Mouse (Mus musculus): ENCODE data around the gene Gucd1.
"Not testable (repeated sequence)": the region's sequence is repeated elsewhere in the genome, so short reads cannot be mapped to it uniquely, and the experiment has no call there.

Gene Gucd1

DNA sequence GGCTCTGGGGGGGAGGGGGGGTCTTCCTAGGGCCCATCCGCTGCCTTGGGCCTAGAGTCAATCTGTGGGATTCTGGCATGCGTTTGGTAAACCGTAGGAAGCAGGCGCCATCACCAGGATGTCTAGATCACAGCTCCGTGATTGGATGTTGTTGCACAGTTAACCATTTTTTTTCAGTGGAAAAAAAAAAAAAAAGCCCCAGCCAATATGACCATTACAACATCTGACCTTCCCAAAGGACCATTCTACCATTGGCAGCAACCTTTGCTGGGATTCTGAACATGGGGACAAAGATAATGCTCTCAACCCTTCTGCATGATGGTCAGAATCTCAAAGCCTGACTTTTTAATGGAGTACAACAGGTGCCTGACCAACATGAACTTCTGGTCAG is 87.6 kb downstream of the Gucd1 start:
- DNase-seq (ENCODE audit: low read depth): no peak

DNA sequence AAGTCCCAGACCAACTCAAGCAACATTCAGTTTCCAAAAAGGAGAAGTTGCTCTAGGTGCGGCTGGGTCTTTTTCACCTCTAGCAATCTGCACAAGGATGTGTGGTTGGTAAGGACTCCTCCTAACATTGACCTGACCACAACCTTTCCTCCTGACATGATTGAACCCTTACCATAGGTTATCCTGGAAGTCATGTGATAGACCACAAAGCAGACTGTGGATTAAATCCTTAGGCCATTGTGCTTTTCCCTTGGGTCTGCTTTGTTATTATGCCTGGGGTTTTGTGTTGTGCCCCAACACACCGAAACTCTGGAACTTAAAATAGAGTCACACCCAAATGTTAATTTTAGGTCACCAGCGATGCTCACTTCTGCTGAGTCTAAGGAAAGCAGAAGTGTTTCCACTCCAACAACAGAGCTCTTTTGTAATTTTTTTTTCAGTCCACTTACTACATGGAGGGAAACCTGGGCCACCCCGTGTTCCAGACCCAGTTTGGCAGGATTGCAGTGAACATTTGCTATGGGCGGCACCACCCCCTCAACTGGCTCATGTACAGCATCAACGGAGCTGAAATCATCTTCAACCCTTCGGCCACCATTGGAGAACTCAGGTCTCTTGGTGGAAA is 88.1 kb downstream of the Gucd1 start:
- peak; percentile 68 for DNase-seq (ENCODE audit: low read depth)

DNA sequence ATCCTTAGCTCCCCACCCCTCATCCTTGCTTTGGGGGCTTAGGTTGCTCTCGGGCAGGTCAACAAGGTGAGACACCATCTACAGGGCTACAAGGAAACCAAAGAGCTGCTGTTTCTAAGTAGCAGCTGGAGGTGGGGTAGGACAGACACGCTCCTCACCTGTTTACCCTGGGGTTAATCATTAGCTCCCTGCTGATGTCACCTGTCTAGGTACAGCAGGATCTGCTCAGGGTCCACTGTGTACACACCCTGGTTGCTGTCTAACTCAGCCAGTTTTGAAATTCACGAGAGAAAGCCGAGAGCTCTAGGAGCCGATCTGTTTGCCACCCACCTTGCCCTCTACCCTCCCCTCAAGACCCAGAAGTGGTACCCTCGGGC is 88.8 kb downstream of the Gucd1 start:
- DNase-seq (ENCODE audit: low read depth): no peak

DNA sequence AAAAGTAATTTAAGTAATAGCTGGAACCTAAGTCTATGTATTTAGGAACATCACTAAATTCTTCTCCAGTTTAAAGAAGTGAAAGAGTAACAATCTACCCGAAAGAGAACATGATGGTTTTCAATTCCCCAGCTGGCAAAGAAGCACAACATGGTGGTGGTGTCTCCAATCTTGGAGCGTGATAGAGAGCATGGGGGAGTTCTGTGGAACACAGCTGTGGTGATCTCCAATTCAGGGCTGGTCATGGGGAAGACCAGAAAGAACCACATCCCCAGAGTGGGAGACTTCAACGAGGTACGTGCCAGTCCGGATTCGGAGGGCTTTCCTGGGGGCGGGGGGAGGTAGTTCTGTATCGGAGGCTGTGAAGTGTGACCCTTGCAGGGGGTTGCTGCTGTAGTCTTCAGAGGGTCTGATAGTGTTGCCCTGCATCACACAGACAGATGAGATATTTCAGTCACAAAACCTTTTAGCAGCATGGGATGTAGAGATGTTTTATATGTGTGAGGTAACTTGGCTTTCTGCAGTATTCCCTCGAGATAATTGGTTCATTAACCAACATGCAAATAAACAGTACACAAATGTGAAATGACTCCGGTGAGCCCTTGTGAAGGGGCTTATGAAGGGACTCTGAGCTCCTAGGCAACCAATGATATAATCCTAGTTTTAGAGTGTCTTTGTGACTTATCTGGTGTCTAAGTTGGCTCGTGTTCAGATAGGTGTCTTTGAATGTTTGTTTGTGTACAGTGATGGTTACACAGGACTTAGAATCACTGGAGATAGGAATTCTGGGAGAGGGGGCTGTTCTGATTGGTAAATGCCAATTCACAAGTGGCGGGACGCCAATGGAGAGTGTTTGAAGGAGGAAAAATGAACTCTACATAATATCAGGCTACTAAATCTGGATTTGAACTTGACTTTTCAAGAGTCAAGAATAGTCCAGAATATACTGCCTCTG is 89.4 kb downstream of the Gucd1 start:
- no peak for DNase-seq (ENCODE audit: low read depth)

DNA sequence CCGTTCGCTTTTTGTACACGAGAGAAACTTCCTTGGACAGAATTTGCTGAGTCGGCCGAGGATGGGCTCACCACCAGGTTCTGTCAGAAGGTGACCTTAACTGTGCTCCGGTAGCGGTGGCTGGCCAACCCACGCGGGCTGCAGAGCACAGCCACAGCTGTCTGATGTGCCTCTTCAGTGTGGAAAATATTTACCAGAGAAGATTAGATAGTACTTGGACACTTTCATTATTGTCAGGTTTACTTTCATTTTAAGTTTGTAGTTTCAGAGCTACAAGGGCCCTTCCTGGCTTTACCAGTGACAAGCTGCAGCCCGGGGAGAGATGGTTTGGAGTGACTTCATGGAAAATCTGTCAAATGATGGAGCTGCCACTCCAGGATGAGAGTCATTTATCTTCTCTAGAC is 93.3 kb downstream of the Gucd1 start:
- DNase-seq (ENCODE audit: low read depth): peak; percentile 11

DNA sequence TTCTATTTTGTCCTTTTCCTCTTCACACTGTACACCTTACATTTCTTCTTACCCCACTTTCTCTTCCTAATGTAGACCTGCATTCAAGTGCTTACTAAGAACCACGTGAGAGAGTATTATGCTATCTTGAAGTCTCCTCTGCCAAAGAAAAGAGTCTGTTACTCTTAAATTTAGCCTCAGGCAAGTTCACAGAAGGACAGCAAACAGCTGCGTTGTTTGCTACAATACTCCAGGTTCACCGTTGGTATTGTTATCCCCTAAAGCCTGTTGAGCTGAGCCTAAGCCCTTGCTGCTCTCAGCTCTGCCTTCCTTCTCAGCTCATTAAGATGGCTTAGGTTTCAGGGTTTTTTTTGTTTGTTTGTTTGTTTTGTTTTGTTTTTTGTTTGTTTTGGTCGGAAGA is 99.0 kb downstream of the Gucd1 start:
- DNase-seq (ENCODE audit: low read depth): no peak

DNA sequence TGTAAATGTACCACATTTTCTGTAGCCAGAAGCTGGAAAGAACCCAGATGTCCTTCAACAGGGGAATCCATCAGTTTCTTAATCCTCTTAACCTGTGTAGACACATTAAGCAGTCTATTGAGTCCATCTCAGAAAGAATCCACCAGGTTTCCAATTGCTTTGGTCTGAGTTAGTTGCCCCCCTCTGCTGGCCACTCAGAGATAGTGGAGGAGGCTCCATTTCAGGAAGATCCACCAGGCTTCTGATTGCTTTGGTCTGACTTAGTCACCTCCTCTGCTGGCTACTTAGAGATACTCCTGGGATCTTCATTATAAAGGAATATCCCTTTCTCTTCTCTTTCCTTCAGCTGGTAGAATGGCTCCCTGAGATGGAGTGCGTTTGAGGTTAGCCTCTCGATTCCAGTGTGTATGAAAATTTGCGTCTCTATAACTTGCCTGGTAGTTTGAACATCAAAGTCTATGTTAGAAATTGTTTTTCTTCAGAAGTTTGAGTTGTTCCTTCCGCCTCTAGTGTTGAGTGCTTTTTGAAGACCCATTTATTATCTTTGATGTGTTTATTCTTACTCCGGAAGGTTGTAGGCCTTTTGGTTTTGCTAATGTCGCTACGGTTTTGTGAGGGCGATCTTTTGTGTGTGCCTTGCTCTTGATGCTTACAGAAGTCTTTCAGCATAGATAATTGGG is 100.3 kb downstream of the Gucd1 start:
- DNase-seq (ENCODE audit: low read depth): peak; percentile 65

DNA sequence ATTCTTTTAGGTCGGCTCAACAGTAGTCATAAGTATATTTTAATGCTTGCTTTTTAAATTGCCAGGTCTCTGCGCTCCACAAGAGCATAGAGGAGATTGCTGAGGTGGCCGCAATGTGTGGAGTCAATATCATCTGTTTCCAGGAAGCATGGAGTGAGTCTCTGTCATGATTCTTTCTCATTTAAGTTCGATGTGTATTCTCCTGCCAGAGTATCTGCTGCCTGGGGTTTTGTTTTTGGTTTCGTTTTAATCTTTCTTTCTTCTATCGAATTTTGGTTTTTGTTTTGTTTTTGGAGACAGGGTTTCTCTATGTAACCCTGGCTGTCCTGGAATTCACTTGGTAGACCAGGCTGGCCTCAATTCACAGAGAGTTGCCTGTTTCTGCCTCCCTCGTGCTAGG is 102.8 kb downstream of the Gucd1 start:
- DNase-seq (ENCODE audit: low read depth): no peak

DNA sequence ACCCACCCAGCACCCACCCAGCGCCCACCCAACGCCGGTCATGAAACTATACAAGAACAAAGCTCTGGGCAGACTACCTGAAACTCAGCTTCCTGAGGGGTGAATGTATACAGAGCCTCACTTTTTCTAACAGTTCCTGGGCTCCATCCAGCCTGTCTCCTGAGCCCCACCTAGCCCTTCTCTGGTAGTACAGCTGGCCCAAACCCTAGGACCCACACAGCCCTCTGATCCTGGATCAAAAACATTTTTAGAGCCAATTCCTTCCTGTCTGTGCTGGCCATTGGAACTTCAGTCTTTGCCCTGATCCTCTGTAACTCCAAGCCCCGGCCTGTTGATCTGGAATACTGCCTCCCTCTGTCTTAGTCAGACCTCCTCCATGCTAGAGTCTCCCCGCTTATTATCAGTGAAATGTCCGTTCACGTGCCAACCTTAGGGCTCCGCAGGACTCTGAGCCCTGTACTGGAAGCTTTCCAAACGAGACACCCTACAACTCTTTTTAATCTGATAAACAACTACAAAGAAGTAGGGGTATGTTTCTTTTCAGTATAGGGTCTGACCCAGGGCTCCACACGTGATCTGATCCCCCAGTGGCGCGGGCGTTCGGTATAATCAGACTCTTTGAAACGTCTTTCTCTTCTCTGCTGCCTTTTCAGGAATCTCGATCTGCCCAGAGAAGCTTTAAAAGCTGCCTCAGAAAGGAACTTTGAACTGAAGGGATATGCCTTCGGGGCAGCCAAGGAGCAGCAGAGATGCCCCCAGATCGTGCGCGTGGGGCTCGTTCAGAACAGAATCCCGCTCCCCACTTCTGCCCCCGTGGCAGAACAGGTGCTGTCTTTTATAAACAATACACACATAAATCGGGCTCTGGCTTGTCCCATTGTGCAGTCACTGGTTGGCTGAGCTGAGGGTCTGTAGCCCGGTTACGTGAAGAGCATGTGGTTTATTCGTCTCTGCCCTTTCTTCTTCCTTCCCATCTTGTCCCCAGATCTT is 105.4 kb downstream of the Gucd1 start:
- no peak for DNase-seq (ENCODE audit: low read depth)

DNA sequence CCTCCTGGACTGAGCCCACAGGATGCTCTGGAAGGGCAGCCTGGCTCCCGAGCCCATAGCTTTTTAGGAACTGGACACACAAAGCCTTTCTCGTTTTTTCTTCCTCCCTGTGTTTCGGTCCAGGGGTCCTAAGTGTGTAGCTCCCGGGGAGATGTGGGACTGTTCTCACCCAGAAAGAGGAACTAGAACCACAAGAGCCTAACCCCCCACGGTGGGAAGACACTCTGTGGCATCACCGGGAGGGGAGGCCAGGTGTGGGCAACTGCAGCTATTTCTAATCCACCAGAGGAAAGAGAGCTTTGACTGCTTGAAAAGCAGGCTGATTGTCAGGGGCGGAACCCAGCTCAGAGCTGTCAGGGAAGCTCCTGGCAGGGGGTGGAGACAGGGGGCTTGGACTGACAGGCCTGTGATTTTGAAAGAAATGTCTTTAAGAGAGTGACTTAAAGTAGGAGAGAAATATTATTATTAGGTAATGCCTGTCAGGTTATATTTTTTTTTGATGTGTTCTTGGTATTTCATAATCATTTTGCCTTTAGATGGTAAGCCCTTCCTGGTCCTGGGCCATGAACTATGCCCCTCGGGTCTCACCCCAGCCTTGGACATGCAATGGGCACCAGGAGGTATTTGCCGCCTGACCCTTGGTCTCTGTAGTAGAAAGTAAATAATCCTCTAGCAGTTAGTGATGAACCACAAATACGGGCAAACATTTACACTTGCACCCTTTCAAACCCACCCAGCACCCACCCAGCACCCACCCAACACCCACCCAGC is 106.2 kb downstream of the Gucd1 start:
- not testable (repeated sequence) for DNase-seq (ENCODE audit: low read depth)

DNA sequence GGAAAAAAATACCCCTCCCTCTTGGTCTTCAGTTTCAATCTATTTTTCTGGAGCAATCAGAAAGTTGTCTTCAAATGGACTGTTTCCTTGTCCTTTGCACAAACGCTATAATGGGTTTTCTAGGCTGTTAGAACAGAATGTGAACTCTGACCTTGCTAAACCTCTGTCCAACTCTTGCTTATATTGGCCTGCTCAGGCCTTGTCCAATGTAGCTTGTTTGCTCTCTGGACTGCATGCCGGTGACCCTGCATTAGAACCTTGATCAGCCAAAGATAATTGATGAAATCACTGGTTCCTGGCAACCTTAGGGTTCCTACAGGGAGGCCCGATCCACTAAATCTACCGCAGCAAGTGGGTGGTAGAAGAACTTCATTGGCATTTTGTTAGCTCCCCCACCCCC is 110.0 kb downstream of the Gucd1 start:
- DNase-seq (ENCODE audit: low read depth): no peak

DNA sequence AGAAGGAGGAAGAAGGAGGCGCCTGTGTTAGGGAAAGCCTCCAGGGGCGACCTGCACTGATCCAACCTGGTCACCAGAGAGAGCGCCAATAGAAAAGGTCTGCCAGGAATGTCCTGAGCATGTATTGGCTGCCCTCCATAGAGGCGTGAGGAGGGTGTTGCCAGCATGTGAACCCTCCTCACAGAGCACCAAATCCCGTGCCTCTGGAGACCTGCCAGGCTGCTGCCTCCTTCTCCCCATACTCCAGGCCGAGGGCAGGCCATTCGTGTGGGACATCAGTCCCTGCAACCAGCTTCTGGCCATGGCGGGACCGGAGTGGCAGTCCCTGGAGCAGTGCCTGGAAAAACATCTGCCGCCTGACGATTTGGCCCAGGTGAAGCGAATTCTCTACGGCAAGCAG is 111.0 kb downstream of the Gucd1 start:
- no peak for DNase-seq (ENCODE audit: low read depth)

DNA sequence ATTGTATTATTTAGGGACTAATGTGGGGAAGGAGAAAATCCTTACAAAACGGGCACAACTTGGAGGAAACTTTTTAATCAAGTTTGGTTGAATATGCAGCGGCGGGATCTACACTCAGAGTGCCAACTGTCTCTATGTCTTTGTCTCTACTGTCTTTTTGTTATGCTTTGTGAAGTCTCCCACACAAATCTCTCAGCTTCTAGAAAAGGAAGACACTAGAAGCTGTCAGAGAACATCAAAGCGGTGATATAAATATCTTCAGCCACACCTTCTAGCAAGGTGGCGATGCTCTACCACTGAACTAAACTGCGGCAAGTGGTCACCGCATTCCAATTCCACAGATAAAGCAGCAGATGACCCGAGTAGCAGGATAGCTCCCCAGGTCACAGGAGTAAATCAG is 111.9 kb downstream of the Gucd1 start:
- DNase-seq (ENCODE audit: low read depth): no peak

DNA sequence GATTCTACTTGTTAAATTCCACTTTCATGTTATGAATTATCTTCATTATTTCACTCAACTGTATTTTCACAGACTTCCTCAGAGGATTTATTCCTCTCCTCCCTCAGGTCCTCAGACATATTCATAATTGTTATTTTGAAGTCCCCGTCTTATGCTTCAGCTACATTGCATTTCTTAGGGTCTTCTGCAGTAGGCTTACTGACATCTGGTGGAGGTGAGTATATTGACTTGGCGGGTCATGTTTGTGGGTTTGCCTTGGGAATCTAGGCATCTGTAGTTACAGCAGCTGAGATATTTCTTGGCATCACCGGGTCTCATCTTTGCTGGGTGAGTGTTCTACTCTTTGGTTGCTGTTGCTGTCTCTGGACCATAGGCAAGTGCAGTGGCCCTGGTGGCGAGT is 116.8 kb downstream of the Gucd1 start, which contains the start of gene Upb1:
TSS of gene Upb1 (plus strand) at position 158 of the 400 bp plus-strand sequence.
- peak; percentile 62 for DNase-seq (ENCODE audit: low read depth)

DNA sequence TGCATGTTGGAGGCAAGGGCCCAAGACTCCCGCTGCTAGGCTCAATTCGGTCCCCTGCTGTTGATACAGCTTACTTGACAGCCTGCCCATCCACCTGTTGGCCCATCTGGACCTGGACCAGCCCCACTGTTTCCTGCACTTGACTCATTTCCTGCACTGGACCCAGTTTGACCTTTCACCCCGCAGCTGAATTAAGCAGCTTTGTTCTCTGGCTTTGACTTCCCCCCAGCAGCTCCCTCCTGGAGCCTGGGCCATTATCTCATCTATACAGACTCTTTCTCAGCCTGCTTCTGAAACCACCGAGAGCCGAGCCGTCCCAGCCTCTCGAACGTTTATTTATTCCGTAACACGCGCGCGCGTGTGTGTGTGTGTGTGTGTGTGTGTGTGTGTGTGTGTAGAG is 120.8 kb downstream of the Gucd1 start:
- DNase-seq (ENCODE audit: low read depth): peak; percentile 98

DNA sequence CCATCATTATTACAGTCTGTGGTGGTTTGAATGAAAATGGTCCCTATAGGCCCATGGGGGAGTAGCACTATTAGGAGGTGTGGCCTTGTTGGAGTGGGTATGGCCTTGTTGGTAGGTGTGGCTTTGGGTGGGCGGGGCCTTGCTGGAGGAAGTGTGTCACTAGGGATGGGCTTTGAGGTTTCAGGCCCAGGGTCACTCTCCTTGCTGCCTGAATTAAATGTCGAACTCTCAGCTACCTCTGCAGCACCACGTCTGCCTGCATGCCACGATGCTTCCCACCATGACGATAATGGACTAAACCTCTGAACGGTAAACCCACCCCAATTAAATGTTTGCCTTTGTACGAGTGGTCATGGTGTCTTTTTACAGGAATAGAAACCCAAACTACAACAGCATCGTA is 123.0 kb downstream of the Gucd1 start:
- peak; percentile 54 for DNase-seq (ENCODE audit: low read depth)

DNA sequence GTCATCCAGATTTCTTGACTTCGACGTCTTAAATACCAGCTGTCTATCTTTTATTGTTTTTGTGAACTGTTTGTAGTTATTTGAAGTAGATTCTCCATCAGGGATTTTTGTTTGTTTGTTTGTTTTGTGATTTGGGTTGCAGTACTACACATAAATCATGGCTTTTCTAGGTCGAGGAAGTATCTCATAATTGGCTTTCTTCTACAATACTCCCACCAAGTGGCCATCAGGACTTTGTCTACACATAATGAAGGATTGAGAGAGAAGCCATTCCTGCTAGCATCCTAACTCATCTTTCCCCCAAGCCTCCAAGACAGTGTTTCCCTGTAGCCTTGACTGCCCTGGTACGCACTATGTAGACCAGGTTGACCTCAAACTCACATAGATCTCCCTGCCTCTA is 126.9 kb downstream of the Gucd1 start:
- DNase-seq (ENCODE audit: low read depth): peak; percentile 35

DNA sequence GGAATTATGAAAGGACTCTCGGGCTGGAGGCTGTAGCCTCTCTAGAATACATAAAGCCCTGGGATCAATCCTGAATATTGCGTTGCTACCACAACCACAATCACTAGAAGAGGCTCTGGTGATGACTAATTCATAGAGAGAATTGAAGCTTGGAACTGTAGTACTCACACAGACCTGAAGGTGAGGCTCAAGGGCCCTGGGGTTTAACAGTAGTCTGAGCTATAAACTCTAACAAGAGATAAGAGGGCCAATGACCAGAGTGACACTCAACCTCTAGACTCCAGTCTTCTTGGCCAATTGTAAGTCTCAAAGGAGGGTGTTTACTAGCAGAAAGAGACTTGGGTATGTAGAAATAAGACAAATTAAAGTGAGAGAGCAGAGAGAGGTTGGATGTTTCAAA is 127.6 kb downstream of the Gucd1 start:
- peak; percentile 58 for DNase-seq (ENCODE audit: low read depth)

DNA sequence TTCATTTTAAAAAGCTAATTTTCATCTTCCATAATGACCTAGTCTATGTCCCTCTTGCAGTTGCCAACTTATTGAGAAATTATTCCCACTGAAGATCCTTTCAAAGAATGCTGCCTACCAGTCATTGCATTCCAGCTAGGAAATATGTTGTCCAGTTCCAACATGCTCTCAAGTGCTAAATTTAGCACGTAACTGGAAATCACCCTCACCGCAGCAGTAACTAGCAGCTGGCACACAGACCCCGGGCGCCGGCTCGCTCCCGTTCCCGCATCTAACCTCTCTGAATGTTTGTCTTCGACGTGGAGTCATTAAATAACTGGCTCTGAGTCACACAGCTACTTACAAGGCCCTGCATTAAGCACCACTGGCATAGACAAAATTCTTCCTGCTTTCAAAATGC is 139.1 kb downstream of the Gucd1 start:
- no peak for DNase-seq (ENCODE audit: low read depth)

DNA sequence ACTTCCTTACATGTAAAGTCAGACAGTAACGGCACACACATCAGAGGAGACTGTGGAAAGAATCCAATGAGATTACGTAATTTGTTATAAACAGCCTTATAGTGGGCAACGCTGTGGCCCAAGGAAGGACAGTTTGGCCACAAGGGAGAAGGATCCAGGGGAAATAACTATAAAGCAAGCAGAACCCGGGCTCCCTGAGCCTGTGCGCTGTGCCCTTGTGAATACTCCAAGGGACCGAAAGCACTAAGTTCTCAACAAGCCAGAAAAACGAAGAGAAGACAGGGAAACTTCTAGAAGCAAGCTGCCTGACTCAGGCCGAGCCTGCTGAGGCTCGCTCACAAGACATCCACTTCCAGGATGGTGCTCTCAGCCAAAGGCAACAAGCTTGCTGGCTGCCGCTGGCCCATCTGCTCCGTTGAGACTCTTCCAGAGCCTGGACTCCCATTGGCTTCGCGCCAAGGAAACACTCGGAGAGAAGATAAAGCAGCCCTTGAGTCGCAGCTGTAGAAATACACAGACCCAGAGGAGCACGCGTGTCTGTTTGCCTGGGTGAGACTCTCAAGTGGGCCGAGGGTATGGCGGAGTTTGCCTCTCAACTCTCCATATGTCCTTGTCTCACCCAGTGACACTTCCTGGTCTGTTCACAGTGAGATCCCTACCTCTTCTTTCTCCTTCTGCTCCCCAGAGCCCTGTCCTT is 144.0 kb downstream of the Gucd1 start:
- peak; percentile 39 for DNase-seq (ENCODE audit: low read depth)
